Mouse (Mus musculus) G1E (cell line): ENCODE data around the gene Eif3m. TPM values are rescaled to one million over a fixed set of nuclear protein-coding genes. Genes with fewer than 3 reads are reported as not detected.

Experiments
- ATAC-seq: 2 replicates; pipeline ENCODE4 v1.8.0; 2016; ENCODE audit warnings: mild to moderate bottlenecking; ENCODE audit not compliant: insufficient number of reproducible peaks, poor library complexity, low FRiP score, severe bottlenecking; ENCODE audit errors: extremely low read depth
- DNase-seq: peaks from one replicate; pipeline ENCODE4 v3.0.0; 2012; ENCODE audit warnings: low spot score
- H3K27me3 ChIP-seq: 2 replicates; pipeline ENCODE4 v1.6.1; 2012; ENCODE audit warnings: mild to moderate bottlenecking, low read length, inconsistent platforms; ENCODE audit not compliant: insufficient read depth
- H3K36me3 ChIP-seq: replicated peaks from 2 replicates; pipeline ENCODE3; 2012; ENCODE audit warnings: mild to moderate bottlenecking, inconsistent platforms
- H3K4me1 ChIP-seq: 2 replicates; pipeline ENCODE4 v1.6.1; 2012; ENCODE audit warnings: low read depth, low read length, inconsistent platforms, mixed read lengths; ENCODE audit not compliant: insufficient read depth
- H3K4me3 ChIP-seq: 2 replicates; pipeline ENCODE4 v1.5.1; 2012; ENCODE audit warnings: low read depth, mild to moderate bottlenecking, inconsistent platforms, low read length, moderate library complexity, mixed read lengths
- H3K9me3 ChIP-seq: replicated peaks from 2 replicates; pipeline ENCODE4 v1.6.1; 2012; ENCODE audit warnings: inconsistent platforms
- CTCF ChIP-seq: IDR thresholded peaks from 2 replicates; pipeline ENCODE4 v1.5.1; 2012; ENCODE audit warnings: low read depth, low read length, inconsistent platforms, mixed read lengths
- GATA1 ChIP-seq: IDR thresholded peaks from 2 replicates; pipeline ENCODE4 v1.6.1; 2012; ENCODE audit warnings: borderline replicate concordance, low read length, inconsistent platforms, mixed read lengths
- GATA2 ChIP-seq: IDR thresholded peaks from 2 replicates; pipeline ENCODE4 v1.6.1; 2012; ENCODE audit warnings: low read depth, low read length, inconsistent platforms, borderline replicate concordance
- POLR2AphosphoS5 ChIP-seq: IDR thresholded peaks from 2 replicates; pipeline ENCODE4 v1.6.1; 2012; ENCODE audit warnings: low read depth, low read length, inconsistent platforms; ENCODE audit not compliant: insufficient replicate concordance
- TAL1 ChIP-seq: conservative IDR thresholded peaks from 2 replicates; pipeline ENCODE4 v1.6.1; 2012; ENCODE audit warnings: low read depth, low read length, inconsistent platforms, mixed read lengths
- polyA plus RNA-seq: library from polyadenylated mRNA; stranded (reverse); fragments of >175 nt; gene quantifications from 2 replicates; pipeline ENCODE4 v1.2.3, GENCODE M21; 2012
- total RNA-seq, 2 experiments: library from RNA; stranded (forward) in 1 of 2; stranded (reverse) in 1 of 2; fragments of 200-1000 nt in 1 of 2; fragments of >200 nt in 1 of 2; fragmentation: Nextera tagmentation in 1 of 2; gene quantifications; 2 replicates each; pipeline ENCODE4 v1.2.3; 2014 to 2017

The Eif3m gene
- total and polyA plus RNA-seq, 3 experiments, result 10.2 to 312 (median 229) TPM

DNA sequence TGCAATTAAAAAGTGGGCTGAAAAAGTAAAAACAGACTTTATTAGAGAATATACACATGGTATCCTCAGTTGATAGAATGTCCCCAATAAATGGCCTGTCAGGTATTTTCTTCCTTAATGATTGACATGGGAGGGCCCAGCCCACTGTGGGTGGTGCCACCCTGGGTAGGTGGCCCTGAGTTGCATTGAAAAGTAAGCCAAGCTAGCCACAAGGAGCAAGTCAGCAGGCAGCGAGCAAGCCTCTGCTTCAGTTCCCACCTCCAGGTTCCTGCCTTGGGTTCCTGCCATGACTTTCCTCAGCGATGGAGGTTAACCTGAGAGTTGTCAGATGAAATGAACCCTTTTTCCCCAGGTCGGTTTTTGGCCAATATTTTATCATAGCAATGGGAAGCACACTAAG is 922 bp upstream of the Eif3m start:
- peaks cover 55% of the 10 kb centered on the region for H3K4me1 ChIP-seq
- H3K27me3 ChIP-seq, result no peaks in the 10 kb centered on the region
- peaks cover 15% of the 10 kb centered on the region for H3K36me3 ChIP-seq
- TF ChIP-seq TAL1, result no peak
- no peak for TF ChIP-seq CTCF
- TF ChIP-seq GATA2, result no peak
- no peak for TF ChIP-seq POLR2AphosphoS5
- TF ChIP-seq GATA1, result no peak
- peak overlapping the region; percentile 95; the same call in 1 of the 2 replicates for H3K4me3 ChIP-seq
- no peaks in the 10 kb centered on the region for H3K9me3 ChIP-seq
- ATAC-seq, result no peak
- no peak for DNase-seq

GRCm38 (mm10) chr2:105016192-105016966 is 501 bp downstream of the Eif3m start:
- ATAC-seq (no peak), DNase-seq (no peak)
- Histone ChIP-seq H3K36me3 (peaks cover 29% of the 10 kb centered on the region), H3K27me3 (no peaks in the 10 kb centered on the region), H3K9me3 (no peaks in the 10 kb centered on the region), H3K4me1 (peaks cover 46% of the 10 kb centered on the region), H3K4me3 (peak overlapping the region; percentile 95)
- no peak for TF ChIP-seq GATA2
- no peak for TF ChIP-seq CTCF
- TF ChIP-seq POLR2AphosphoS5, result no peak
- no peak for TF ChIP-seq GATA1
- TF ChIP-seq TAL1, result no peak

GRCm38 (mm10) chr2:105007236-105007635 is 9.6 kb downstream of the Eif3m start:
- no peak for ATAC-seq

DNA sequence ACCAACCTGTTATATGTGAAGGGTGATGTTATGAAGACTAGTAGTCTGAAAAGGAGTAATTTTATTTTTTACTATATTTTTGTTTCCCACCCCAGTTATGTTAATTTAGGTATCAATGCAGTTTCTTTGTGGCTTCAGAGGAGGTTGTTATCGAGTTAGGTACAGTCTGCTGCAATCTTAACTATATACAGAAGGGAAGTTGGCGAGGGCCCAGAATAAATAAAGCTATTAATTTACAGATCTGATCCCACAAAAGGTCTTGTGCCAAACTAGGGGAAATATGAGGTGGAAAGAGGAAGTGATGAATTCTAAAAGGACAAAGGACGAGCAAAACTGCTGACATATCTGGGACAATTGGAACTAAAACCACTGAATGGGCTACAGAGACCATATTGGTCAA is 20.7 kb downstream of the Eif3m start:
- no peak for TF ChIP-seq TAL1
- TF ChIP-seq POLR2AphosphoS5, result no peak
- no peak for TF ChIP-seq GATA2
- no peak for TF ChIP-seq GATA1
- TF ChIP-seq CTCF, result no peak
- H3K27me3 ChIP-seq, result no peaks in the 10 kb centered on the region
- H3K36me3 ChIP-seq, result peaks cover 62% of the 10 kb centered on the region
- DNase-seq, result no peak
- no peaks in the 10 kb centered on the region for H3K9me3 ChIP-seq
- H3K4me1 ChIP-seq, result no peaks in the 10 kb centered on the region
- ATAC-seq, result no peak
- no peak overlapping the region for H3K4me3 ChIP-seq

More at GRCm38 (mm10) chr2:105007236-105007635, 9.6 kb downstream of the Eif3m start:
- H3K27me3 ChIP-seq, result no peaks in the 10 kb centered on the region
- no peaks in the 10 kb centered on the region for H3K9me3 ChIP-seq
- no peak for DNase-seq
- TF ChIP-seq POLR2AphosphoS5 (no peak), GATA2 (no peak), GATA1 (no peak), CTCF (no peak), TAL1 (no peak)
- H3K4me3 ChIP-seq, result no peak overlapping the region
- peaks cover 91% of the 10 kb centered on the region for H3K36me3 ChIP-seq
- no peaks in the 10 kb centered on the region; the same call in 1 of the 2 replicates for H3K4me1 ChIP-seq

DNA sequence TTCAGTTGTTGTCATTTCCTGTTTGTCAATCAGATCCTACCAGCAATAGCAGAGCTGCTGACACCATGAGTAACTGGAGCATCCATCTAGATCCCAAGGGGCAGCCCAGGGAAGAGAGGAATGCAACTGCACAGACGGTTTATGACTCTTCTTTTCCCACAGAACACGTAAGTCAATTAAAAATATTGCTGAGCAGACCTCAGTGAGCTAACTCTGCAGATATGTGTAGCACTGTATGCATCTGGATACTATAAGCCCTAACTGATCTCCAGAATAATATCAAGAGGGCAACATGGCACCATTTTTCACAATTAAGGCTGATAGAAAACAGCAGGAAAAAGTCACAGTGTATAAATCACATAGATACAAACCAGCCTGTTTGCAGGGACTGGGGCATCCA is 22.4 kb downstream of the Eif3m start:
- no peak for DNase-seq

GRCm38 (mm10) chr2:104988974-104989373 is 27.9 kb downstream of the Eif3m start:
- ATAC-seq, result no peak
- peaks cover 3% of the 10 kb centered on the region; the same call in 1 of the 2 replicates for H3K27me3 ChIP-seq
- H3K36me3 ChIP-seq, result peaks cover 13% of the 10 kb centered on the region
- H3K9me3 ChIP-seq, result no peaks in the 10 kb centered on the region
- no peak for DNase-seq
- TF ChIP-seq POLR2AphosphoS5 (no peak), TAL1 (no peak), CTCF (no peak), GATA2 (no peak), GATA1 (no peak)
- H3K4me1 ChIP-seq, result no peaks in the 10 kb centered on the region
- no peak overlapping the region for H3K4me3 ChIP-seq

More for the DNA sequence above, 22.4 kb downstream of the Eif3m start:
- Histone ChIP-seq H3K4me3 (no peak overlapping the region), H3K4me1 (no peaks in the 10 kb centered on the region), H3K36me3 (peaks cover 53% of the 10 kb centered on the region), H3K27me3 (no peaks in the 10 kb centered on the region), H3K9me3 (no peaks in the 10 kb centered on the region)
- no peak for ATAC-seq
- TF ChIP-seq GATA1, result no peak
- no peak for TF ChIP-seq TAL1
- no peak for TF ChIP-seq POLR2AphosphoS5
- no peak for TF ChIP-seq CTCF
- no peak for TF ChIP-seq GATA2
